Comparison of ENCODE assay signal across 12 mouse cellular contexts in genomic region chr13:83724196-83724595, GRCm38 (mm10).
DNase-seq lines count a peak whose midpoint lies in the region; ATAC-seq and TF ChIP-seq lines count a peak whose summit lies in the region.
"Had no signal": no experiment of that assay in that cellular context is flagged by ENCODE, and none has a peak within 500 bp of the region (broad histone marks: within the 10 kb centered on the region; RNA-seq: fewer than 3 reads in every experiment).

No protein-coding gene starts in this region.

- H3K4me2 ChIP-seq in forebrain, postnatal 0 days (ENCODE audit: low read depth) = peak overlapping the region; percentile 71
- H3K4me2 ChIP-seq in midbrain, embryonic 13.5 days (replicated peaks) = peak overlapping the region; percentile 74
- H3K4me2 ChIP-seq: heart, embryonic 15.5 days; limb, embryonic 13.5 days; lung, embryonic 14.5 days had no signal

- H3K9me3 ChIP-seq in forebrain, postnatal 0 days (ENCODE audit: low read length) = no peaks in the 10 kb centered on the region
- H3K9me3 ChIP-seq in midbrain, embryonic 13.5 days = no peaks in the 10 kb centered on the region
- H3K9me3 ChIP-seq: limb, embryonic 13.5 days had no signal

- no peak for TF ChIP-seq CTCF in cerebellum, adult 2 months (IDR thresholded peaks at IDR 0.05; ENCODE audit: borderline replicate concordance, insufficient read depth, low read depth, low read length)
- no peak for TF ChIP-seq CTCF in forebrain, postnatal 0 days (IDR thresholded peaks at IDR 0.05; ENCODE audit: low read depth)

- H3K36me3 ChIP-seq in forebrain, postnatal 0 days (ENCODE audit: insufficient read depth) = no peaks in the 10 kb centered on the region
- no peaks in the 10 kb centered on the region for H3K36me3 ChIP-seq in midbrain, embryonic 13.5 days
- H3K36me3 ChIP-seq: heart, embryonic 15.5 days; limb, embryonic 13.5 days had no signal

- no peak for TF ChIP-seq POLR2A in cerebellum, adult 2 months (IDR thresholded peaks at IDR 0.05; ENCODE audit: borderline replicate concordance, insufficient read depth, low read length)

- H3K27ac ChIP-seq in cerebellum, adult 2 months (ENCODE audit: insufficient read depth, low read length) = peak overlapping the region; percentile 73
- H3K27ac ChIP-seq in forebrain, postnatal 0 days (ENCODE audit: low read depth, low read length) = peak overlapping the region; percentile 100
- H3K27ac ChIP-seq in midbrain, embryonic 13.5 days = peak overlapping the region; percentile 100
- H3K27ac ChIP-seq: heart, embryonic 15.5 days; limb, embryonic 13.5 days had no signal

- DNase-seq in cerebellum, adult 2 months = peak; percentile 44 to 52
- no peak for DNase-seq in cerebellum, adult 11 months
- peak; percentile 43 for DNase-seq in brain, embryonic 18.5 days (ENCODE audit: low read depth, low spot score)
- peak; percentile 68 for DNase-seq in forebrain, postnatal 0 days
- no peak for DNase-seq in MN1 (ENCODE audit: low spot score)
- no peak for DNase-seq in T-cell, adult 2 months (ENCODE audit: low spot score)
- no peak for DNase-seq in spleen, postnatal 36 days (ENCODE audit: low spot score in 2 of 2)
- DNase-seq: gastrocnemius, postnatal 10 days had no signal

- ATAC-seq in forebrain, postnatal 0 days = no peak
- no peak for ATAC-seq in midbrain, embryonic 13.5 days

- no peaks in the 10 kb centered on the region for H3K4me1 ChIP-seq in cerebellum, adult 2 months (ENCODE audit: control insufficient read depth, insufficient read depth, low read length)
- no peaks in the 10 kb centered on the region for H3K4me1 ChIP-seq in forebrain, postnatal 0 days (ENCODE audit: insufficient read depth)
- H3K4me1 ChIP-seq in midbrain, embryonic 13.5 days (replicated peaks) = peaks cover 10% of the 10 kb centered on the region; the same call in 1 of the 2 replicates

- H3K4me3 ChIP-seq in cerebellum, adult 2 months (replicated peaks; ENCODE audit: insufficient read depth, low read depth, low read length) = peak overlapping the region; percentile 99
- H3K4me3 ChIP-seq in forebrain, postnatal 0 days (ENCODE audit: low read depth, low read length) = peak overlapping the region; percentile 67
- peak overlapping the region; percentile 76 for H3K4me3 ChIP-seq in midbrain, embryonic 13.5 days (replicated peaks)
- H3K4me3 ChIP-seq: heart, embryonic 15.5 days; limb, embryonic 13.5 days had no signal

- no peaks in the 10 kb centered on the region for H3K27me3 ChIP-seq in cerebellum, adult 2 months (ENCODE audit: control insufficient read depth, insufficient read depth, low read length)
- H3K27me3 ChIP-seq in forebrain, postnatal 0 days (ENCODE audit: insufficient read depth, low read length) = no peaks in the 10 kb centered on the region
- H3K27me3 ChIP-seq in midbrain, embryonic 13.5 days = peaks cover 10% of the 10 kb centered on the region; the same call in 1 of the 2 replicates

- peak overlapping the region; percentile 100 for H3K9ac ChIP-seq in forebrain, postnatal 0 days
- peak overlapping the region; percentile 100 for H3K9ac ChIP-seq in midbrain, embryonic 13.5 days (replicated peaks)
- H3K9ac ChIP-seq: heart, embryonic 15.5 days; limb, embryonic 13.5 days; lung, embryonic 14.5 days had no signal

- 4% methylated on average over 3 of the region's 3 CpGs for WGBS in cerebellum, adult 2 months
- 8% methylated on average over 3 of the region's 3 CpGs for WGBS in forebrain, postnatal 0 days
- 18% methylated on average over 3 of the region's 3 CpGs for WGBS in midbrain, embryonic 13.5 days

Comparison
In these comparisons a context has a peak if more than half of its experiments do, and no peak if none do; other contexts are left out.
1. DNase-seq: peak in cerebellum, adult 2 months (2 of 2), brain, embryonic 18.5 days (single experiment) and forebrain, postnatal 0 days (single experiment); none in cerebellum, adult 11 months (single experiment), MN1 (single experiment), T-cell, adult 2 months (single experiment) and spleen, postnatal 36 days (0 of 2).
2. Peak in every context shown above with its lines, with median percentiles within 50 percentile points of each other: H3K27ac ChIP-seq and H3K4me3 ChIP-seq.